Mouse (Mus musculus) midbrain, embryonic 12.5 days (tissue): ENCODE data around the gene Slc25a12. TPM values are rescaled to one million over a fixed set of nuclear protein-coding genes. Genes with fewer than 3 reads are reported as not detected.

Source experiments
- ATAC-seq: fragments of 200-750 bp; cut with Nextera tagmentation; 2 replicates; pipeline ENCODE4 v1.8.0; 2017; ENCODE audit warnings: low read depth, moderate TSS enrichment, moderate library complexity; ENCODE audit not compliant: low FRiP score
- H3K27ac ChIP-seq: fragments of 300-500 bp; sonication (generic); replicated peaks from 2 replicates; pipeline ENCODE4 v1.5.1; 2016; ENCODE audit warnings: mild to moderate bottlenecking
- H3K27me3 ChIP-seq: fragments of 300-500 bp; sonication (generic); 2 replicates; pipeline ENCODE4 v1.6.1; 2016; ENCODE audit warnings: mild to moderate bottlenecking
- H3K36me3 ChIP-seq: fragments of 300-500 bp; sonication (generic); 2 replicates; pipeline ENCODE4 v1.6.1; 2016
- H3K4me1 ChIP-seq: fragments of 300-500 bp; sonication (generic); 2 replicates; pipeline ENCODE4 v1.6.1; 2016
- H3K4me2 ChIP-seq: fragments of 300-500 bp; sonication (generic); replicated peaks from 2 replicates; pipeline ENCODE4 v1.6.1; 2016; ENCODE audit warnings: mild to moderate bottlenecking, moderate library complexity
- H3K4me3 ChIP-seq: fragments of 300-500 bp; sonication (generic); 2 replicates; pipeline ENCODE4 v1.5.1; 2016; ENCODE audit warnings: mild to moderate bottlenecking
- H3K9ac ChIP-seq: fragments of 300-500 bp; sonication (generic); replicated peaks from 2 replicates; pipeline ENCODE4 v1.6.1; 2016; ENCODE audit warnings: mild to moderate bottlenecking, moderate library complexity
- H3K9me3 ChIP-seq: fragments of 300-500 bp; sonication (generic); 2 replicates; pipeline ENCODE4 v1.6.1; 2016; ENCODE audit warnings: mild to moderate bottlenecking
- WGBS: fragments of 180-500 bp; shearing (Covaris S2); methylation state at CpG from one replicate; pipeline ENCODE4 v1.1.7; 2016; 5-methylcytosine and 5-hydroxymethylcytosine counted together
- polyA plus RNA-seq: library from polyadenylated mRNA; unstranded; fragments of >200 nt; fragmentation: Nextera tagmentation; extraction: Ambion mirVana; gene quantifications from 2 replicates; pipeline ENCODE4 v1.2.1, GENCODE M21; 2016

Gene Slc25a12
- polyA plus RNA-seq, 1 experiment from 2014 or later: 44.5 TPM

DNA sequence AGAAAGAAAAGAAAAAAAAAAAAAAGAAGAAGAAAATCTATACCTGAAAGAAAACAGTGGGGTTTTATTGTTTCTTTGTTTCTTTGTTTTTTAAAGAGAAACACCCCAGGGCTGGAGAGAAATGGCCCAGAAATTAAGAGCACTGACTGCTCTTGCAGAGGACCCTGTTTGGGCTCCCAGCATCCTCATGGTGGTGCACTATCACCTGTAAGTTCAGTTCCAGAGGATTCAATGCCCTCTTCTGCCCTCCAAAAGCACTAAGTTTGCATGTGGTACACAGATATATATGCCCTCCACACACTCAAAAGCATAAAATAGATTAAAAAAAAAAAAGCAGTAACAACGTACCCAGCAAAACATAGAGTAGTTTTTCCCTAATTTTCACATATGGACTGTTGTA, 68.8 kb downstream of the Slc25a12 start:
- Histone ChIP-seq H3K4me1 (peaks cover 10% of the 10 kb centered on the region), H3K27ac (no peak overlapping the region), H3K9me3 (no peaks in the 10 kb centered on the region), H3K4me3 (no peak overlapping the region), H3K27me3 (no peaks in the 10 kb centered on the region), H3K9ac (no peak overlapping the region), H3K36me3 (no peaks in the 10 kb centered on the region), H3K4me2 (no peak overlapping the region)
- no peak for ATAC-seq
- WGBS: 85% methylated on average over 1 of the region's 1 CpGs

DNA sequence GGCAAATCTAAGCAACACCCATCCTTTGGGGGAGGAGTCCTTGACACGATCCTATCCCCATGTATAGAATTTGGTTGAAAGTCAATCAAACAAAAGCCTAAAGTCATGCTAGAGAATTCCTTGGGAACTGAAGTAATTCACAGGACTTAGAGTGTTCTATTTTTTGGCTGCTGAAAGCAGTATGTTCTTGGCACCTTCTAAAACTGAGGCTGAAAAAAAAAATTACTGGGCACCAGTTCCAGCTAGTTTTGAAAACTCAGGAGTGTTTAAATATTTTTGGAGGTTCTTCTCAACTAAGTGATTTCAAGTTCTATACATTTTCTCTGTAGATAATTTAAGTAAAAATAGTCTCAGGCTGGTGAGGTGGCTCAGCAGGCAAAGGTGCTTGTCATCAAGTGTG, 70.0 kb downstream of the Slc25a12 start:
- no peak overlapping the region for H3K27ac ChIP-seq
- H3K9ac ChIP-seq: no peak overlapping the region
- no peak overlapping the region for H3K4me3 ChIP-seq
- ATAC-seq: no peak
- H3K4me2 ChIP-seq: no peak overlapping the region
- peaks cover 10% of the 10 kb centered on the region for H3K4me1 ChIP-seq
- no peaks in the 10 kb centered on the region for H3K9me3 ChIP-seq
- WGBS: 84% methylated on average over 1 of the region's 1 CpGs
- no peaks in the 10 kb centered on the region for H3K36me3 ChIP-seq
- H3K27me3 ChIP-seq: no peaks in the 10 kb centered on the region

DNA sequence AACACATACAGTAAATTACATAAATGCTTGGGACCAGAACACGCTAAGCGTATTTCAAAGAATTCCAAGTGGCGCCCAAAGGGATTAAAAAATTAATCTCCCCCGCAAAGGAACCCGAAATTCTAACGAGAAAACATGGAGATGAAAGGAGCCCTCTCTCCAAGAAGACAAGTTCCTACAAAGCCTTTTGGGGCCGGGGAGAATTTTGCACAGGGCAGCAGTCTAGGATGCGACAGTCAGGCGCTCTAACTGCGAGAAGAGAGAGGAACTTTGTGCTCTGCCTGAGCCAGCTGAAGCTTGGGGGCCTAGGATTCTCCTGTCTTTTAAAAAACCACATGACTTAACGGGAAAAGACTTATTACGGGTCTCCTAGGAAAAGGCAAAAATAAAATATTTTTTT, 71.7 kb downstream of the Slc25a12 start:
- H3K4me1 ChIP-seq: peaks cover 7% of the 10 kb centered on the region
- no peak for ATAC-seq
- H3K36me3 ChIP-seq: no peaks in the 10 kb centered on the region
- H3K9ac ChIP-seq: no peak overlapping the region
- H3K4me3 ChIP-seq: no peak overlapping the region
- WGBS: 64% methylated on average over 12 of the region's 12 CpGs
- H3K9me3 ChIP-seq: no peaks in the 10 kb centered on the region
- no peak overlapping the region for H3K4me2 ChIP-seq
- no peak overlapping the region for H3K27ac ChIP-seq
- H3K27me3 ChIP-seq: no peaks in the 10 kb centered on the region

DNA sequence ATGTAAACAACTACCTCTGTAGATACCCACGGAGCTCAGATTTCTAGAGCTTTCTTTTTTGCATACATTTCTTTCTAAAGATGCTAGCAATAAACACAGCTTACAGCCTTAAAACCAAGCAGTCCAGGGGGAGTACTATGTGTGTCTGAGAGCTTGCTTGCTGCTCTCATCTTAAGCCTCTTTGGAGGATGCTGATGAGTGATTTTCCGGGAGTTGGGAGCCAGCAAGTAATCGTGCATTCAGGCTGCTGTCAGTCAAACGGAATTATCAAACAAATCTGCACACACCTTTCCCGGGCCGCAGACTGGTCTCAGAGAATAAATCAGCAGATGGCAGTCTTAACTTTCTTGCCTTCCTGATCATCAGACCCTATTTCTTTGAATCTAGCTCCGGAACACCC, 73.1 kb downstream of the Slc25a12 start:
- H3K36me3 ChIP-seq: no peaks in the 10 kb centered on the region
- H3K27ac ChIP-seq: peak overlapping the region; percentile 46
- H3K4me3 ChIP-seq: no peak overlapping the region
- peak overlapping the region; percentile 8; the same call in 1 of the 2 replicates for H3K4me2 ChIP-seq
- H3K9ac ChIP-seq: no peak overlapping the region
- ATAC-seq: no peak
- H3K4me1 ChIP-seq: peaks cover 16% of the 10 kb centered on the region
- WGBS: 17% methylated on average over 7 of the region's 7 CpGs
- no peaks in the 10 kb centered on the region for H3K27me3 ChIP-seq
- H3K9me3 ChIP-seq: no peaks in the 10 kb centered on the region

DNA sequence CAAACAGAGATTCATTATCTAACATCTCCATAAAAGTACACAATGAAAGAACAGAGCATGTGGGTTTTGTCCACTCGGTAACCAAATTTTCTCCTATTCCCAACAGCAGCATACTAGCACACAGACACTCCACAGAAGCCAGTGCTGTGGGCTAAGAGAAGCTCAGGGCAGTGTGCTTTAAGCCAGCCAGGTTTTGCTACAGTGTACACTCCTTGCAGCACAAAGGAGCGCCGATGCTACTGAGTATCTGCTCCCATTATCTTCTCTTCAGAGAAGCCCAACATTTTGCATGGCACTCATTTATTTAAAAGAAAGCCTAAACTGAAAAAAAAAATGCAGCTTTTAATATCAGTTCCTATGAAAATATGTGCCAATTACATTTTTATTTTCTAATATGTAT, 73.6 kb downstream of the Slc25a12 start:
- H3K4me2 ChIP-seq: no peak overlapping the region
- 60% methylated on average over 3 of the region's 3 CpGs for WGBS
- H3K9ac ChIP-seq: no peak overlapping the region
- peaks cover 17% of the 10 kb centered on the region for H3K4me1 ChIP-seq
- peak overlapping the region; percentile 35; the same call in 1 of the 2 replicates for H3K27ac ChIP-seq
- H3K4me3 ChIP-seq: no peak overlapping the region
- no peaks in the 10 kb centered on the region for H3K36me3 ChIP-seq
- ATAC-seq: no peak
- no peaks in the 10 kb centered on the region for H3K9me3 ChIP-seq
- no peaks in the 10 kb centered on the region for H3K27me3 ChIP-seq

DNA sequence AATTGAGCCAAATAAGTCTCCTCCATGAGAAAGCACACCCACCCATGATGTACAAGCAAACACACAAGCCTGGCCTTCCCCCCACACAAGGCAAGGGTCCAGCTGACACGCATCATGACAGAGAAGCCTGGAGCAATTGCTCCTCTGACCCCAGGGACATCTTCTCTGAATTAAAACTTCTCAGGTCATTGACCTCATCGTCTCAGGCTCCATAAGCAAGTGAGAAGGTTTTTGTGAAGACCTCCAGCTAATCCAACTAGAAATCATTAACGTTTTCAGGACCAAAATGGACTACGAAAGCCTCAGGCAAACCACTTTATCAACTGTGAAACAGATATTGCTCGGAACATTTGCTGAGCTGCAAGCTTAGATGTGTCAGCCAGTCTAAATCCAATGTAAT, 76.0 kb downstream of the Slc25a12 start:
- Histone ChIP-seq H3K27me3 (no peaks in the 10 kb centered on the region), H3K4me3 (no peak overlapping the region), H3K4me1 (peaks cover 17% of the 10 kb centered on the region), H3K9ac (no peak overlapping the region), H3K4me2 (no peak overlapping the region), H3K36me3 (no peaks in the 10 kb centered on the region), H3K9me3 (no peaks in the 10 kb centered on the region), H3K27ac (no peak overlapping the region)
- 34% methylated on average over 5 of the region's 5 CpGs for WGBS
- no peak for ATAC-seq

DNA sequence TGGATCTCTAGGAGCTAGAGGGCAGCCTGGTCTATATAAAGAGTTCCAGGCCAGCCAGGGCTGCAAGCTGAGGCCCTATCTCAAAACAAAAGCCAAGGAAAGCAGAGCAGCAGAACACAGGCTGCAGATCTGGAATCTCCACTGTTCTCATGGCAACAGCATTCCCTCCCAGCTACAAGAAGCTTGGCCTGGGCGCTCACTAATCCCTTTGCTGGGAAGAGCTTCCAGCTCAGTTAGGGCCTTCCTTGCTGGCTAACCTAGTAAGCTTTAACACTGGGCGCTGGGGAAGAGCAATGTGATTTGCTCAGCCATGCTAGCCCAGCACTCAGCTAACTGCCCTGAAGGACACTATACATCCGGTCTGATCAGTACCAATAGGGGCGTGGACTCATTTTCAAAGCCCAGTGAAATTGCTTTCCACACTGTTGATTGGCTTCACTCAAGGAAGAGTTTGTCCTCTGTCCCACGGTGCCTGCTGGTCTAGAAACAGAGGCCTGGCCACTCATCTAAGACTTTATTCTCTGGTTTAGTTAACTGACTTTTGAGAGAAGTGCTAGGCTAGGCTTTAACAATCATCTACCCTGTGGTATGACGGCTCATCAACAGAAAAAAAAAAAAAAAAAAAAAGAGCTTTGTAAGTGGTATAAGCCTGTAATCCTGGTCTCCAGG, 77.3 kb downstream of the Slc25a12 start:
- Histone ChIP-seq H3K9ac (no peak overlapping the region), H3K4me3 (no peak overlapping the region), H3K4me1 (peaks cover 17% of the 10 kb centered on the region), H3K9me3 (no peaks in the 10 kb centered on the region), H3K36me3 (peaks cover 3% of the 10 kb centered on the region; the same call in 1 of the 2 replicates), H3K4me2 (no peak overlapping the region), H3K27me3 (no peaks in the 10 kb centered on the region), H3K27ac (no peak overlapping the region; the same call in 1 of the 2 replicates)
- peak; percentile 54; the same call in 1 of the 2 replicates for ATAC-seq
- 38% methylated on average over 6 of the region's 6 CpGs for WGBS

DNA sequence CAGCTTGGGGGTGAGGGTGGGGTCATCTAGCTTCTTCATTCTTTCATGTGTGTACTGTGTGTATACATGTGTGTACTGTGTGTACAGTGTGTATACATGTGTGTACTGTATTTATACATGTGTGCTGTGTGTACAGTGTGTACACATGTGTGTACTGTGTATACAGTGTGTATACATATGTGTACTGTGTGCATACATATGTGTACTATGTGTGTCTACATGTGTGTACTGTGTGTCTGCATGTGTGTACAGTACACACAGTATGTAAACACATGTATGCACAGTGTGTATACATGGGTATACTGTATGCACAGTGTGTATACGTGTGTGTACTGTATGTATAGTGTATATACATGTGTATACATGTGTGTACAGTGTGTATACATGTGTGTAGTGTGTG, 85.6 kb downstream of the Slc25a12 start:
- Histone ChIP-seq H3K27ac (no peak overlapping the region), H3K27me3 (no peaks in the 10 kb centered on the region), H3K4me1 (peaks cover 4% of the 10 kb centered on the region; the same call in 1 of the 2 replicates), H3K4me2 (no peak overlapping the region), H3K9me3 (no peaks in the 10 kb centered on the region), H3K4me3 (no peak overlapping the region), H3K36me3 (peaks cover 17% of the 10 kb centered on the region), H3K9ac (no peak overlapping the region)
- ATAC-seq: no peak
- 91% methylated on average over 1 of the region's 1 CpGs for WGBS

DNA sequence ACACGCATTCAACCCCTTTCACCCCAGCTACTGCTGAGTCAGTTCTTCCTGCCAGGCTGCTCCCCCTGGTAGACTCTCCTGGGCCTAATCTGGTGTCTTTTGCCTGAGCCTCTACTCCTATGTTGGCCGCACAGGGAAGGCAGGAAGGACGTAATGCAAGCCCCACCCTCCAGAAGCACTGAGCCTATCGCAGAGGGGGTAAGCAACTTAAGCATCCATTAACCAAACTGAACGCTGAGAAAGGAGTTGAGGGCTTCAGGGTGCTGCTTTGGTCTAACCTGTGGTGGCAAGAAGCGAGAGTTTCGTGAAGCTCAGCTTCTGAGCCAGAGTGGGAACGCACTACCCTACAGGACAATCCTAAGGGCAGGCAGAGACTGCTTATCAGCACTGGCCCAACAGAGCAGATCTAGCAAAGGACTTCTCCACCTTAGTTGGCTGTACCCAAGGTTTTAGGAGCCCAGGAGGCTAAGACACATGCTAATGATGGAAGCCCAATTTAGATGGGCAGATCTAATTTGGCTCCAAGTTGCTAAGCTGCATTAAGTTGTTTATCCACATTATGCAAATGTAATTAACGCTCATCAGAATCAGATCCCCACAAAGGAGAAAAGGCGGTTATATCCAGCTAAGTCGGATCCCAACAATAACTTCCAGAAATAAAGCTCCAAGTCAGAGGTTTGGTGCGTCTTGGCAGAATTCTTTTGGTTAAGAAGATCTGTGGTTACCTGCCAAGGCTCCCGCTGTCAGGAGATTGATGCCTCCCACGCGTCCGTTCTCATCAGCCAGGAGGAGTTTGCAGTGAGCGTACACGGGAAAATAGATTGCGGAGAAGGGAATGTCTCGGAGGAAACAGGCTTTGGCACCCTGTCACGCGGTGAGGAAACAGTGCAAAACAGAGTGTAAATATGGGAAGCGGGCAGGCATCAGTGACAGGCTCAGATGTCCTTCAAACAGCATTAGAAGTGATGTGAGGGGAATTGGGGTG, 88.5 kb downstream of the Slc25a12 start:
- H3K27me3 ChIP-seq: no peaks in the 10 kb centered on the region
- no peak overlapping the region for H3K27ac ChIP-seq
- H3K9ac ChIP-seq: no peak overlapping the region
- H3K4me1 ChIP-seq: peaks cover 4% of the 10 kb centered on the region; the same call in 1 of the 2 replicates
- peaks cover 28% of the 10 kb centered on the region for H3K36me3 ChIP-seq
- no peak for ATAC-seq
- H3K4me3 ChIP-seq: no peak overlapping the region
- H3K9me3 ChIP-seq: no peaks in the 10 kb centered on the region
- 85% methylated on average over 23 of the region's 23 CpGs for WGBS
- H3K4me2 ChIP-seq: no peak overlapping the region

DNA sequence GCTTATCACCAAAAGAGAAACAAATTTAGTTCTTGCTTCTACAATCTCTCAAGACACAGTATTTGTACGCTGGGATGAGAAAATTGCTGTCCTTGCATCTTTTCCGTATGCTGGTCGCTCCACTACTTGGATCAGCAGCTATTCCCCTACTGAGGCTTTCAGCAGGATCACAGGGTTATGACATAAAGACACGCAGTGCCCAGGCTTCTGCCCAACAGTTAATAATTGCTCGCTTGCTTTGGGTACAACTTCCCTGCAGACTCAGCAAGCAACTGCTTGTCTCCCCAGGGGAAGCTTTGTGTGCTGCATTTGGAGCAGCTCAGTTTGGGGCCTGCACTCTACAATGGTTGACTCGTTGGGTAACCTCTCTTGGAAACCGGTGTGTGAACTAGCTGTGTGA, 91.8 kb downstream of the Slc25a12 start:
- 88% methylated on average over 7 of the region's 7 CpGs for WGBS
- H3K27me3 ChIP-seq: no peaks in the 10 kb centered on the region
- H3K4me3 ChIP-seq: no peak overlapping the region
- H3K9me3 ChIP-seq: no peaks in the 10 kb centered on the region
- H3K36me3 ChIP-seq: peaks cover 20% of the 10 kb centered on the region; the same call in 1 of the 2 replicates
- H3K9ac ChIP-seq: no peak overlapping the region
- H3K4me2 ChIP-seq: no peak overlapping the region
- no peak overlapping the region for H3K27ac ChIP-seq
- ATAC-seq: no peak
- peaks cover 4% of the 10 kb centered on the region; the same call in 1 of the 2 replicates for H3K4me1 ChIP-seq

DNA sequence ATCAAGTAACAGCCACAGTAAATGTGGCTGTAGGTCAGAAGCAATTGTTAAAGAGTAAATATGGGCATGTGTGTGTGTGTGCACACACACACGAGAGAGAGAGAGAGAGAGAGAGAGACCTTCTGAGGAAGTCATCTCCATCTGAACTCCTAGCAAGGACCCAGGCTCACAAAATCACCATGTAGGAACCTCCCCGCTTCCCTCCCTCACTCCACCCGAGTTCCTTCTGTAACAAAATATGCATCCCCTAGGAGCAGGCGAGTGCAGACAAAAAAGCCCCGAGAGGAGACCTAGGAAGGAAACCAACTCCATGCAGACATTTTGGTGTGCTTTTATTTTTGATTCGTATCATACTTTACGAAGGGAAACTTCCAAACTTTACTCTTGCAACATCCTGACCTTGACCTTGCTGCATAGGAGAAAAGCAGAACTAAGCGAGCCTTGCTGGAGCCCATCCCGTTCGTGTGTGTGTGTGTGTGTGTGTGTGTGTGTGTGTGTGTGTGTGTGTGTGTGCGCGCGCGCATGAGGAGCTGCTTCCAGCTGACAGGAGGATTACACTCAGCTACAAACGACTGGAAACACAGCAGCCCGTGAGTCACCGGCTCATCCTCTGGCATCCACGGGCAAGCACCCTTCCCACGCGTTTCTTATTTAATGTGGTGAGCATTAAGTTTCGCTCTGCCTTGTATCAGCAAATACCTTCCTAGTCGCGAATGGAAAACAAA, 93.4 kb downstream of the Slc25a12 start:
- 73% methylated on average over 23 of the region's 23 CpGs for WGBS
- no peak for ATAC-seq
- Histone ChIP-seq H3K4me1 (no peaks in the 10 kb centered on the region), H3K36me3 (peaks cover 20% of the 10 kb centered on the region; the same call in 1 of the 2 replicates), H3K27ac (no peak overlapping the region), H3K9ac (no peak overlapping the region), H3K4me3 (no peak overlapping the region), H3K27me3 (no peaks in the 10 kb centered on the region), H3K4me2 (no peak overlapping the region), H3K9me3 (no peaks in the 10 kb centered on the region)
